Mouse (Mus musculus): ENCODE measurements around the gene Fancc.

DNA sequence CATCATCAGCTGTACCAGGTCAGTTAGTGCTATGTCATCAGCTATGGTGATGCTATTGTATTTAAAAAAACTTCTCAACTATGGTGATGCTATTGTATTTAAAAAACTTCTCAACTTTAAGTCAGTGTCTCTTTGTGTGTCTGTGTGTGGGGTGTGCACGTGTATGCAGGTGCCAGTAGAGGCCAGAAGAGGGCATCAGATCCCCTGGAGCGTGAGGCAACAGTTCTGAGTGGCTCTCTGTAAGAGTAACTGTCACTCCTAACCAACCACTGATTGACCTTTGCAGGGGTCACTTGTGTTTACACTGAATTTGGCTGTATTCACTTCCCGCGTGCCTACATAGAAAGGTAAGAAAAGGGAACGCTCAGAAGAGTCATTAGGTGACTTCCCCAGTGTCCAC is 10.7 kb upstream of the Fancc start:
- TF ChIP-seq CTCF (conservative IDR thresholded peaks at IDR 0.05; ENCODE audit: low read length), result peak; percentile 30
- TF ChIP-seq POU5F1 (IDR thresholded peaks at IDR 0.05; ENCODE audit: borderline replicate concordance, low read length), result no peak
